Mouse (Mus musculus) heart, embryonic 16.5 days (tissue): ENCODE data around the gene Evl. TPM values are rescaled to one million over a fixed set of nuclear protein-coding genes. Genes with fewer than 3 reads are reported as not detected.

Source experiments
- ATAC-seq: fragments of 200-750 bp; cut with Nextera tagmentation; replicated peaks from 2 replicates; pipeline ENCODE4 v1.8.0; 2017; ENCODE audit warnings: moderate number of reproducible peaks; ENCODE audit not compliant: insufficient read depth, low FRiP score; ENCODE audit errors: extremely low read depth
- H3K27ac ChIP-seq: fragments of 300-500 bp; sonication (generic); 2 replicates; pipeline ENCODE4 v1.5.1; 2014; ENCODE audit warnings: mild to moderate bottlenecking, low read length, control low read depth, moderate library complexity
- H3K27me3 ChIP-seq: fragments of 300-500 bp; sonication (generic); 2 replicates; pipeline ENCODE4 v1.6.1; 2014; ENCODE audit warnings: low read length, mixed read lengths; ENCODE audit not compliant: control insufficient read depth, insufficient read depth
- H3K36me3 ChIP-seq: fragments of 300-500 bp; sonication (generic); 2 replicates; pipeline ENCODE4 v1.6.1; 2014; ENCODE audit not compliant: control insufficient read depth, insufficient read depth
- H3K4me1 ChIP-seq: fragments of 300-500 bp; sonication (generic); 2 replicates; pipeline ENCODE4 v1.6.1; 2014; ENCODE audit warnings: low read length, mixed read lengths; ENCODE audit not compliant: control insufficient read depth, insufficient read depth
- H3K4me2 ChIP-seq: fragments of 300-500 bp; sonication (generic); 2 replicates; pipeline ENCODE4 v1.6.1; 2014; ENCODE audit warnings: low read depth, mild to moderate bottlenecking, control low read depth, low read length
- H3K4me3 ChIP-seq: fragments of 300-500 bp; sonication (generic); 2 replicates; pipeline ENCODE4 v1.5.1; 2014; ENCODE audit warnings: mild to moderate bottlenecking, control low read depth, low read length
- H3K9ac ChIP-seq: fragments of 300-500 bp; sonication (generic); 2 replicates; pipeline ENCODE4 v1.6.1; 2014; ENCODE audit warnings: low read length, control low read depth
- H3K9me3 ChIP-seq: fragments of 300-500 bp; sonication (generic); replicated peaks from 2 replicates; pipeline ENCODE4 v1.6.1; 2016; ENCODE audit warnings: low read length; ENCODE audit not compliant: control insufficient read depth
- WGBS: fragments of 180-500 bp; shearing (Covaris S2); extraction: QIAGEN DNeasy Blood & Tissue Kit; methylation state at CpG from one replicate; pipeline ENCODE4 v1.1.7; 2014; 5-methylcytosine and 5-hydroxymethylcytosine counted together
- polyA plus RNA-seq: library from polyadenylated mRNA; unstranded; fragments of >200 nt; fragmentation: Nextera tagmentation; extraction: Ambion mirVana; gene quantifications from 2 replicates; pipeline ENCODE4 v1.2.1, GENCODE M21; 2015

Gene Evl
- polyA plus RNA-seq, 1 experiment from 2014 or later, result 25.8 TPM

GRCm38 (mm10) chr12:108674502-108674901, 120.0 kb downstream of the Evl start:
- Histone ChIP-seq H3K4me2 (no peak overlapping the region), H3K27me3 (no peaks in the 10 kb centered on the region), H3K9me3 (no peaks in the 10 kb centered on the region), H3K27ac (0 out of 2 replicates have a peak overlapping the region, but pooled peaks have one; percentile 21), H3K9ac (no peak overlapping the region), H3K4me3 (no peak overlapping the region), H3K4me1 (peaks cover 6% of the 10 kb centered on the region), H3K36me3 (peaks cover 20% of the 10 kb centered on the region)
- ATAC-seq, result no peak; the same call in 1 of the 2 replicates
- WGBS, result 38% methylated on average over 4 of the region's 4 CpGs

GRCm38 (mm10) chr12:108674916-108675315, 120.4 kb downstream of the Evl start:
- ATAC-seq, result no peak
- H3K36me3 ChIP-seq, result peaks cover 24% of the 10 kb centered on the region
- no peak overlapping the region for H3K9ac ChIP-seq
- no peak overlapping the region for H3K4me2 ChIP-seq
- peaks cover 6% of the 10 kb centered on the region for H3K4me1 ChIP-seq
- H3K9me3 ChIP-seq, result no peaks in the 10 kb centered on the region
- H3K4me3 ChIP-seq, result no peak overlapping the region
- H3K27me3 ChIP-seq, result no peaks in the 10 kb centered on the region
- WGBS, result 80% methylated on average over 2 of the region's 2 CpGs
- no peak overlapping the region for H3K27ac ChIP-seq

GRCm38 (mm10) chr12:108675614-108676401, 121.3 kb downstream of the Evl start:
- no peaks in the 10 kb centered on the region for H3K27me3 ChIP-seq
- no peak for ATAC-seq
- H3K36me3 ChIP-seq, result peaks cover 27% of the 10 kb centered on the region
- WGBS, result 68% methylated on average over 8 of the region's 8 CpGs
- no peak overlapping the region for H3K4me2 ChIP-seq
- no peak overlapping the region for H3K4me3 ChIP-seq
- no peaks in the 10 kb centered on the region for H3K9me3 ChIP-seq
- no peak overlapping the region for H3K9ac ChIP-seq
- no peak overlapping the region for H3K27ac ChIP-seq
- H3K4me1 ChIP-seq, result peaks cover 6% of the 10 kb centered on the region

- H3K9me3 ChIP-seq, result no peaks in the 10 kb centered on the region
- no peak overlapping the region for H3K4me2 ChIP-seq
- H3K36me3 ChIP-seq, result peaks cover 31% of the 10 kb centered on the region
- H3K9ac ChIP-seq, result no peak overlapping the region
- H3K27ac ChIP-seq, result no peak overlapping the region
- H3K4me1 ChIP-seq, result peaks cover 6% of the 10 kb centered on the region
- ATAC-seq, result no peak
- 83% methylated on average over 5 of the region's 5 CpGs for WGBS
- H3K4me3 ChIP-seq, result no peak overlapping the region
- no peaks in the 10 kb centered on the region for H3K27me3 ChIP-seq
Observed at GRCm38 (mm10) chr12:108677116-108677515, 122.6 kb downstream of the Evl start.

GRCm38 (mm10) chr12:108678366-108678765, 123.8 kb downstream of the Evl start:
- no peaks in the 10 kb centered on the region for H3K27me3 ChIP-seq
- peaks cover 28% of the 10 kb centered on the region for H3K36me3 ChIP-seq
- no peak overlapping the region for H3K9ac ChIP-seq
- H3K4me2 ChIP-seq, result no peak overlapping the region
- no peaks in the 10 kb centered on the region for H3K9me3 ChIP-seq
- WGBS, result 54% methylated on average over 4 of the region's 4 CpGs
- no peak for ATAC-seq
- H3K4me1 ChIP-seq, result peaks cover 6% of the 10 kb centered on the region
- no peak overlapping the region for H3K27ac ChIP-seq
- no peak overlapping the region for H3K4me3 ChIP-seq

GRCm38 (mm10) chr12:108680861-108681260, 126.3 kb downstream of the Evl start:
- ATAC-seq, result no peak

GRCm38 (mm10) chr12:108682240-108683023, 127.9 kb downstream of the Evl start:
- Histone ChIP-seq H3K27ac (no peak overlapping the region), H3K4me3 (no peak overlapping the region), H3K36me3 (peaks cover 25% of the 10 kb centered on the region), H3K27me3 (no peaks in the 10 kb centered on the region), H3K9ac (no peak overlapping the region), H3K4me2 (no peak overlapping the region), H3K4me1 (no peaks in the 10 kb centered on the region), H3K9me3 (no peaks in the 10 kb centered on the region)
- no peak for ATAC-seq
- WGBS, result 80% methylated on average over 13 of the region's 13 CpGs

More at GRCm38 (mm10) chr12:108680861-108681260, 126.3 kb downstream of the Evl start:
- H3K4me2 ChIP-seq, result no peak overlapping the region
- H3K27ac ChIP-seq, result no peak overlapping the region
- 90% methylated on average over 8 of the region's 8 CpGs for WGBS
- H3K27me3 ChIP-seq, result no peaks in the 10 kb centered on the region
- no peaks in the 10 kb centered on the region for H3K4me1 ChIP-seq
- H3K4me3 ChIP-seq, result no peak overlapping the region
- H3K9ac ChIP-seq, result no peak overlapping the region; the same call in 1 of the 2 replicates
- no peaks in the 10 kb centered on the region for H3K9me3 ChIP-seq
- H3K36me3 ChIP-seq, result peaks cover 27% of the 10 kb centered on the region

- Histone ChIP-seq H3K9me3 (no peaks in the 10 kb centered on the region), H3K27me3 (no peaks in the 10 kb centered on the region), H3K27ac (no peak overlapping the region), H3K4me1 (0 out of 2 replicates have a peak, but pooled peaks cover 2% of the 10 kb centered on the region), H3K36me3 (peaks cover 7% of the 10 kb centered on the region), H3K9ac (no peak overlapping the region), H3K4me2 (no peak overlapping the region), H3K4me3 (no peak overlapping the region)
- peak; percentile 30; the same call in 1 of the 2 replicates for ATAC-seq
- 81% methylated on average over 6 of the region's 6 CpGs for WGBS
Observed at GRCm38 (mm10) chr12:108686463-108686862, 131.9 kb downstream of the Evl start.

- no peak overlapping the region for H3K27ac ChIP-seq
Observed at GRCm38 (mm10) chr12:108686926-108687325, 132.4 kb downstream of the Evl start.

More at GRCm38 (mm10) chr12:108686926-108687325, 132.4 kb downstream of the Evl start:
- no peaks in the 10 kb centered on the region for H3K27me3 ChIP-seq
- peaks cover 6% of the 10 kb centered on the region for H3K36me3 ChIP-seq
- H3K4me1 ChIP-seq, result 0 out of 2 replicates have a peak, but pooled peaks cover 2% of the 10 kb centered on the region
- no peaks in the 10 kb centered on the region for H3K9me3 ChIP-seq
- no peak overlapping the region for H3K4me3 ChIP-seq
- H3K9ac ChIP-seq, result no peak overlapping the region
- H3K4me2 ChIP-seq, result no peak overlapping the region
- ATAC-seq, result no peak
- 69% methylated on average over 6 of the region's 6 CpGs for WGBS
